Mouse (Mus musculus): ENCODE results near the gene Ifna2. TPM values are rescaled to one million over a fixed set of nuclear protein-coding genes. Genes with fewer than 3 reads are reported as not detected.

Gene Ifna2
- polyA plus RNA-seq (2015; fragmentation: Nextera tagmentation; extraction: Ambion mirVana) = not detected in 2 replicates

GRCm38 (mm10) chr4:88683812-88684211 is at the start of gene Ifna2:
Ifna2 (minus strand) TSS chr4:88683912.

GRCm38 (mm10) chr4:88721791-88722721 is 38.3 kb upstream of the Ifna2 start, which contains the start of the genes Gm26566 and Klhl9:
Gm26566 (plus strand) TSS chr4:88721805.
Klhl9 (minus strand) TSS chr4:88722465.

DNA sequence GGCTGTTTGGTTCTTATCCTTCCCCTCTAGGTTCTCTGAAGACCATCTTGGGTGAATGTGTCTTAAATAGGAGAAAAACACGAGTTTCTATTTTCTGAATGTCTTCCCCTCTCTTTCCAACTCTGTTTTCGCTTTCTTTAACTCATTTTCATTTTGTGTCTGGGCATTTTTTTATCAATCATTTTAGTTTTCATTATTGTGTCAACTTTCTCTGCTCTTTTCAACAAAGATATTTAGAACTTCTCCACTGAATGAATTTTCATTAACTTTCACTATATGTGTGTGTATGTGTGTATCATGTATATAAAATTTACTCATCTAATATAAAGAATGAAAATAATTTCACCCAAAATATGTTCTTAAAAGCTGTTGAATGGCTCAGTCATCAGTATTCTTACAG is 7.5 kb upstream of the Ifna2 start, which contains the start of gene Ifnab:
Gene Ifnab, minus strand, starts transcription at position 101 of the 400 bp plus-strand sequence.

GRCm38 (mm10) chr4:88676824-88677223 is 6.9 kb downstream of the Ifna2 start, which contains the start of gene Ifna16:
Ifna16 (minus strand) TSS chr4:88676924.

GRCm38 (mm10) chr4:88644359-88644758 is 39.4 kb downstream of the Ifna2 start, which contains the start of gene Ifna13:
Ifna13 (minus strand) TSS chr4:88644459.

GRCm38 (mm10) chr4:88634311-88634710 is 49.4 kb downstream of the Ifna2 start, which contains the start of gene C87499:
C87499 (minus strand) TSS chr4:88634411.

Other genes starting within 250 kb of the Ifna2 start
- gene Hacd4, start 245.0 kb downstream of the Ifna2 start, polyA plus RNA-seq (2015; fragmentation: Nextera tagmentation; extraction: Ambion mirVana) = 8.6 and 9.4 TPM in 2 replicates
- not detected in 2 replicates for gene Ifnb1, start 161.1 kb downstream of the Ifna2 start, polyA plus RNA-seq (2015; fragmentation: Nextera tagmentation; extraction: Ambion mirVana)
- not detected in 2 replicates for gene Ifna15, start 125.7 kb downstream of the Ifna2 start, polyA plus RNA-seq (2015; fragmentation: Nextera tagmentation; extraction: Ambion mirVana)
- not detected in 2 replicates for gene Ifna14, start 112.1 kb downstream of the Ifna2 start, polyA plus RNA-seq (2015; fragmentation: Nextera tagmentation; extraction: Ambion mirVana)
- not detected in 2 replicates for gene Ifna9, start 91.5 kb downstream of the Ifna2 start, polyA plus RNA-seq (2015; fragmentation: Nextera tagmentation; extraction: Ambion mirVana)
- not detected in 2 replicates for gene Ifna12, start 80.5 kb downstream of the Ifna2 start, polyA plus RNA-seq (2015; fragmentation: Nextera tagmentation; extraction: Ambion mirVana)
- not detected in 2 replicates for gene C87499, start 49.5 kb downstream of the Ifna2 start, polyA plus RNA-seq (2015; fragmentation: Nextera tagmentation; extraction: Ambion mirVana)
- gene Ifna13, start 39.5 kb downstream of the Ifna2 start, polyA plus RNA-seq (2015; fragmentation: Nextera tagmentation; extraction: Ambion mirVana) = not detected in 2 replicates
- gene Ifna16, start 7.0 kb downstream of the Ifna2 start, polyA plus RNA-seq (2015; fragmentation: Nextera tagmentation; extraction: Ambion mirVana) = not detected in 2 replicates
- gene Ifnab, start 7.4 kb upstream of the Ifna2 start, polyA plus RNA-seq (2015; fragmentation: Nextera tagmentation; extraction: Ambion mirVana) = not detected in 2 replicates
- gene Gm26566, start 37.9 kb upstream of the Ifna2 start, polyA plus RNA-seq (2015; fragmentation: Nextera tagmentation; extraction: Ambion mirVana) = 0.43 and 0.80 TPM in 2 replicates
- gene Klhl9, start 38.6 kb upstream of the Ifna2 start, polyA plus RNA-seq (2015; fragmentation: Nextera tagmentation; extraction: Ambion mirVana) = 46.9 and 55.5 TPM in 2 replicates
- not detected in 2 replicates for gene Gm13271, start 71.0 kb upstream of the Ifna2 start, polyA plus RNA-seq (2015; fragmentation: Nextera tagmentation; extraction: Ambion mirVana)
- 0.28 TPM in 1 of 2 replicates, not detected in the other for gene Gm13283, start 76.2 kb upstream of the Ifna2 start, polyA plus RNA-seq (2015; fragmentation: Nextera tagmentation; extraction: Ambion mirVana)
- gene Gm13290, start 89.9 kb upstream of the Ifna2 start, polyA plus RNA-seq (2015; fragmentation: Nextera tagmentation; extraction: Ambion mirVana) = 0.35 TPM in 1 of 2 replicates, not detected in the other
- gene Gm13289, start 93.0 kb upstream of the Ifna2 start, polyA plus RNA-seq (2015; fragmentation: Nextera tagmentation; extraction: Ambion mirVana) = not detected in 2 replicates
- gene Gm13272, start 95.9 kb upstream of the Ifna2 start, polyA plus RNA-seq (2015; fragmentation: Nextera tagmentation; extraction: Ambion mirVana) = not detected in 2 replicates
- gene Ifnz, start 98.2 kb upstream of the Ifna2 start, polyA plus RNA-seq (2015; fragmentation: Nextera tagmentation; extraction: Ambion mirVana) = not detected in 2 replicates
- gene Gm13276, start 101.8 kb upstream of the Ifna2 start, polyA plus RNA-seq (2015; fragmentation: Nextera tagmentation; extraction: Ambion mirVana) = not detected in 2 replicates
- not detected in 2 replicates for gene Gm13277, start 104.7 kb upstream of the Ifna2 start, polyA plus RNA-seq (2015; fragmentation: Nextera tagmentation; extraction: Ambion mirVana)
- gene Gm13278, start 107.6 kb upstream of the Ifna2 start, polyA plus RNA-seq (2015; fragmentation: Nextera tagmentation; extraction: Ambion mirVana) = not detected in 2 replicates
- gene Gm13275, start 110.6 kb upstream of the Ifna2 start, polyA plus RNA-seq (2015; fragmentation: Nextera tagmentation; extraction: Ambion mirVana) = not detected in 2 replicates
- gene Gm13279, start 113.5 kb upstream of the Ifna2 start, polyA plus RNA-seq (2015; fragmentation: Nextera tagmentation; extraction: Ambion mirVana) = not detected in 2 replicates
- 0.70 and 1.2 TPM in 2 replicates for gene Gm13285, start 115.8 kb upstream of the Ifna2 start, polyA plus RNA-seq (2015; fragmentation: Nextera tagmentation; extraction: Ambion mirVana)
- not detected in 2 replicates for gene Gm13287, start 119.3 kb upstream of the Ifna2 start, polyA plus RNA-seq (2015; fragmentation: Nextera tagmentation; extraction: Ambion mirVana)
- gene Gm13288, start 121.6 kb upstream of the Ifna2 start, polyA plus RNA-seq (2015; fragmentation: Nextera tagmentation; extraction: Ambion mirVana) = not detected in 2 replicates
- not detected in 2 replicates for gene Ifna7, start 132.3 kb upstream of the Ifna2 start, polyA plus RNA-seq (2015; fragmentation: Nextera tagmentation; extraction: Ambion mirVana)
- not detected in 2 replicates for gene Ifna11, start 136.0 kb upstream of the Ifna2 start, polyA plus RNA-seq (2015; fragmentation: Nextera tagmentation; extraction: Ambion mirVana)
- gene Ifna6, start 143.5 kb upstream of the Ifna2 start, polyA plus RNA-seq (2015; fragmentation: Nextera tagmentation; extraction: Ambion mirVana) = not detected in 2 replicates
- not detected in 2 replicates for gene Ifna5, start 151.6 kb upstream of the Ifna2 start, polyA plus RNA-seq (2015; fragmentation: Nextera tagmentation; extraction: Ambion mirVana)
- not detected in 2 replicates for gene Ifna4, start 157.9 kb upstream of the Ifna2 start, polyA plus RNA-seq (2015; fragmentation: Nextera tagmentation; extraction: Ambion mirVana)
- not detected in 2 replicates for gene Ifna1, start 166.2 kb upstream of the Ifna2 start, polyA plus RNA-seq (2015; fragmentation: Nextera tagmentation; extraction: Ambion mirVana)
- gene Ifne, start 196.3 kb upstream of the Ifna2 start, polyA plus RNA-seq (2015; fragmentation: Nextera tagmentation; extraction: Ambion mirVana) = not detected in 2 replicates